Mouse (Mus musculus) liver, embryonic 14.5 days (tissue): Measurements from ENCODE around the gene Cd6. TPM values are rescaled to one million over a fixed set of nuclear protein-coding genes. Genes with fewer than 3 reads are reported as not detected.

Source experiments
- ATAC-seq: fragments of 200-750 bp; cut with Nextera tagmentation; 2 replicates; pipeline ENCODE4 v1.8.0; 2017; ENCODE audit warnings: moderate number of reproducible peaks, mild to moderate bottlenecking, moderate library complexity; ENCODE audit not compliant: insufficient read depth
- DNase-seq, 3 experiments: peaks; one replicate each; pipeline ENCODE4 v3.0.0-alpha.2; 2012 to 2013; ENCODE audit warnings: low read depth in 3 of 3, low spot score in 3 of 3
- H3K27ac ChIP-seq: fragments of 300-500 bp; sonication (generic); 2 replicates; pipeline ENCODE4 v1.5.1; 2014; ENCODE audit warnings: moderate library complexity, mild to moderate bottlenecking, control low read depth, inconsistent platforms
- H3K27me3 ChIP-seq: fragments of 300-500 bp; sonication (generic); 2 replicates; pipeline ENCODE4 v1.6.1; 2014; ENCODE audit warnings: mild to moderate bottlenecking, low read length, moderate library complexity; ENCODE audit not compliant: control insufficient read depth, insufficient read depth
- H3K36me3 ChIP-seq: fragments of 300-500 bp; sonication (generic); replicated peaks from 2 replicates; pipeline ENCODE4 v1.6.1; 2014; ENCODE audit warnings: low read depth; ENCODE audit not compliant: control insufficient read depth, insufficient read depth
- H3K4me1 ChIP-seq, 2 experiments: fragments of 200-500 bp in 1 of 2; fragments of 300-500 bp in 1 of 2; sonication (generic) in 1 of 2; replicated peaks; 2 replicates each; pipeline ENCODE4 v1.6.1; 2012 to 2014; ENCODE audit warnings: antibody characterized with exemption in 1 of 2, inconsistent platforms in 1 of 2, low read length in 1 of 2; ENCODE audit not compliant: control insufficient read depth in 2 of 2, insufficient read depth in 2 of 2
- H3K4me2 ChIP-seq: fragments of 300-500 bp; sonication (generic); 2 replicates; pipeline ENCODE4 v1.6.1; 2014; ENCODE audit warnings: low read depth, mild to moderate bottlenecking, control low read depth, moderate library complexity
- H3K4me3 ChIP-seq, 2 experiments: fragments of 200-500 bp in 1 of 2; fragments of 300-500 bp in 1 of 2; sonication (generic) in 1 of 2; 2 replicates each; pipeline ENCODE4 v1.5.1; 2012 to 2014; ENCODE audit warnings: low read depth in 2 of 2, low read length in 2 of 2, mild to moderate bottlenecking in 2 of 2, control low read depth in 1 of 2, inconsistent platforms in 1 of 2, moderate library complexity in 1 of 2; ENCODE audit not compliant: insufficient read depth in 1 of 2
- H3K9ac ChIP-seq: fragments of 300-500 bp; sonication (generic); replicated peaks from 2 replicates; pipeline ENCODE4 v1.6.1; 2014; ENCODE audit warnings: mild to moderate bottlenecking, control low read depth, moderate library complexity
- H3K9me3 ChIP-seq: fragments of 300-500 bp; sonication (generic); 2 replicates; pipeline ENCODE4 v1.6.1; 2016; ENCODE audit warnings: low read length, mixed read lengths; ENCODE audit not compliant: control insufficient read depth
- CTCF ChIP-seq: IDR thresholded peaks from 2 replicates; pipeline ENCODE4 v1.5.1; 2016; ENCODE audit warnings: antibody characterized with exemption, low read depth, control low read depth
- EP300 ChIP-seq: IDR thresholded peaks from 2 replicates; pipeline ENCODE4 v1.6.1; 2016; ENCODE audit warnings: antibody characterized with exemption, low read depth
- WGBS: fragments of 180-500 bp; shearing (Covaris S2); extraction: QIAGEN DNeasy Blood & Tissue Kit; methylation state at CpG from one replicate; pipeline ENCODE4 v1.1.7; 2014; ENCODE audit not compliant: insufficient replicate concordance; 5-methylcytosine and 5-hydroxymethylcytosine counted together
- polyA plus RNA-seq, 2 experiments: library from polyadenylated mRNA; depleted of rRNA in 1 of 2; stranded (reverse) in 1 of 2; unstranded in 1 of 2; fragments of >200 nt; fragmentation: Nextera tagmentation in 1 of 2; extraction: Ambion mirVana in 1 of 2; gene quantifications; 2 replicates each; pipeline versions ENCODE4 v1.2.1 to v1.2.3; 2012 to 2014

The Cd6 gene
- polyA plus RNA-seq, 2 experiments, result not detected

GRCm38 (mm10) chr19:10869886-10870527 lies 40.1 kb upstream of the Cd6 start, which contains the start of gene Tmem132a:
Gene Tmem132a, minus strand, starts transcription at chr19:10869940.
- peak within 1 kb of the TSS; percentile 47 for H3K4me2 ChIP-seq
- TF ChIP-seq EP300 (no peak), CTCF (no peak)
- peak within 1 kb of the TSS; percentile 38 to 40 for H3K4me3 ChIP-seq
- H3K27me3 ChIP-seq, result peaks cover 14% of the 10 kb centered on the region
- WGBS, result 14% methylated on average over 8 of the region's 8 CpGs
- no peak within 1 kb of the TSS for H3K9ac ChIP-seq
- ATAC-seq, result no peak
- H3K9me3 ChIP-seq, result no peaks in the 10 kb centered on the region
- H3K36me3 ChIP-seq, result no peaks in the 10 kb centered on the region; the same call in 1 of the 2 replicates
- no peaks in the 10 kb centered on the region for H3K4me1 ChIP-seq
- H3K27ac ChIP-seq, result no peak within 1 kb of the TSS
- no peak for DNase-seq

DNA sequence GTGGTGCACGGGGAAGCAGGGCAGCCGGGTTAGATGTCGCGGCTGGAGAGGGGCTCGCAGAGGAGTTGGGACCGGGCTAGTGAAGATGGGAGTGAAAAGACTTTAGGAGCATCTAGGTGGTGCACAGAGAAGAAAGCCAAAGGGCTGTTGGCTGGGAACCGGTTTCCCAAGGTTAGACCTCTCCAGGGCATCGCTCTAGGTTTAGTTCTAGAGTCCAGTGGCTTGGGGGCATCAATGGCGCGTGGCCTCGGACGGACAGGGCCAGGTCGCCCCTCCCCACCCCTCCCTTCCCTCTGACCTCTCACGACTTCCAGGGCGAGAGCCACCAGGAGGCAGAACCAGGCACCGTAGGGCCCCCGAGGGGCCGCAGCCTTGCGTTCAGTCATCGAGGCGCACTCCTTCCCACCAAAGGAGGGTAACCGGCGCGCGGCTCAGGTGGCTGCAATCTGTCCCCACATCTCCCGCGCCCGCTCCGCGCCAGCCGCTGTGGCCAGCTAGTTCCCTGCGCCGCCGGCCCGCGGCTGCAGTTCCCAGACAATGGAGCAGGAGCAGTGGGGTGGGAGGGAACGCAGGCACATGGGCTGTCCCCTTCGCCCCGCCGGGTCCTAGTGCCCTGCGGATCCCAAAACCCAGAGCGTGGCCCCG lies 39.5 kb upstream of the Cd6 start:
- no peak for DNase-seq

GRCm38 (mm10) chr19:10868623-10869141 lies 38.8 kb upstream of the Cd6 start:
- Histone ChIP-seq H3K4me2 (peak overlapping the region; percentile 47), H3K36me3 (no peaks in the 10 kb centered on the region; the same call in 1 of the 2 replicates), H3K9me3 (no peaks in the 10 kb centered on the region), H3K9ac (no peak overlapping the region), H3K4me3 (peak overlapping the region; percentile 38 to 40), H3K4me1 (no peaks in the 10 kb centered on the region), H3K27ac (no peak overlapping the region), H3K27me3 (peaks cover 14% of the 10 kb centered on the region)
- TF ChIP-seq EP300 (no peak), CTCF (no peak)
- WGBS, result 5% methylated on average over 17 of the region's 17 CpGs
- DNase-seq (no peak), ATAC-seq (no peak)

More for the DNA sequence above, 39.5 kb upstream of the Cd6 start:
- peak; percentile 52; the same call in 1 of the 2 replicates for ATAC-seq
- H3K9me3 ChIP-seq, result no peaks in the 10 kb centered on the region
- no peak overlapping the region for H3K27ac ChIP-seq
- peak overlapping the region; percentile 47 for H3K4me2 ChIP-seq
- no peaks in the 10 kb centered on the region for H3K4me1 ChIP-seq
- TF ChIP-seq EP300, result no peak
- no peak for TF ChIP-seq CTCF
- peak overlapping the region; percentile 38 to 40 for H3K4me3 ChIP-seq
- peaks cover 14% of the 10 kb centered on the region for H3K27me3 ChIP-seq
- WGBS, result under 1% methylated on average over 43 of the region's 43 CpGs
- H3K9ac ChIP-seq, result no peak overlapping the region
- no peaks in the 10 kb centered on the region; the same call in 1 of the 2 replicates for H3K36me3 ChIP-seq

DNA sequence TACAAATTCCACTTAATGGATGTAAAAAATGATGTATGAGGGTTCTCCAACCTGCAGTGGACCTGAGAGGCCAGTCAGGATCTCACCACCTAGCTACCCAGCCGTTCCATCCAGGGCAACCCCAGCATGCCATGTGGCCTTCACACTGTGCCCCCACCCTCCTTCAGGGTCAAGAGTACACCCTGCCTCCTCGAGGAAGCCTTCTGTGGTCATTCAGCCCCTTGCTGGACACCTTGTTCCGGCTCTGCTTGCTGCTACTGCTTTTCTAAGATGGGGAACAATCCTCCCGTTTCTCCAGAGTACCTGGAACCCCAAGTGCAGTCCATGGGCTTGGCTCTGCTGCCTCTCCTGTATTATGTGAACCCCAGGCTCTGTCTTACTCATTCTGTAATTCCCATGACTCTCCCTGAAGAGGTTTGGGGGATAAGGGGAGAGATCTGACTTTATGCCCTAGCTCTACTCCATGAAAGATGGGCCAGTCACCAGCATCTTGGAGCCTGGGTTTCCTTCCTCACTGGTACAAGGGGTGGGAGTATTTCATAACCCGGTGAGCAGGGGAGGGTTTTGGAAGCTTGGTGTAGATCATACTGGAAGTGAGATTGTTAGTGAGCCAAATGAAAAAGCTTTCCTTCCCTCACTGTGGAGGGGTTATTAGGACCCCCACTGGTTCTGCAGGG lies 38.2 kb upstream of the Cd6 start:
- ATAC-seq (no peak), DNase-seq (no peak)
- no peak overlapping the region for H3K4me3 ChIP-seq
- H3K4me2 ChIP-seq, result no peak overlapping the region
- H3K9me3 ChIP-seq, result no peaks in the 10 kb centered on the region
- no peaks in the 10 kb centered on the region for H3K4me1 ChIP-seq
- H3K36me3 ChIP-seq, result no peaks in the 10 kb centered on the region; the same call in 1 of the 2 replicates
- peaks cover 14% of the 10 kb centered on the region for H3K27me3 ChIP-seq
- no peak overlapping the region for H3K9ac ChIP-seq
- WGBS, result 27% methylated on average over 5 of the region's 5 CpGs
- no peak for TF ChIP-seq CTCF
- H3K27ac ChIP-seq, result no peak overlapping the region

GRCm38 (mm10) chr19:10866351-10866750 lies 36.5 kb upstream of the Cd6 start:
- WGBS, result 74% methylated on average over 13 of the region's 13 CpGs
- no peaks in the 10 kb centered on the region for H3K36me3 ChIP-seq
- peaks cover 14% of the 10 kb centered on the region for H3K27me3 ChIP-seq
- no peak overlapping the region for H3K4me3 ChIP-seq
- no peak overlapping the region for H3K9ac ChIP-seq
- no peak for DNase-seq
- TF ChIP-seq CTCF (no peak), EP300 (no peak)
- no peak for ATAC-seq
- no peaks in the 10 kb centered on the region for H3K4me1 ChIP-seq
- no peak overlapping the region for H3K4me2 ChIP-seq
- H3K9me3 ChIP-seq, result no peaks in the 10 kb centered on the region
- no peak overlapping the region for H3K27ac ChIP-seq
